Mouse (Mus musculus): ENCODE data around the gene Rsl1d1. TPM values are rescaled to one million over a fixed set of nuclear protein-coding genes. Genes with fewer than 3 reads are reported as not detected.

Rsl1d1 gene
- polyA plus RNA-seq, 1 experiment from 2014 or later: 212 TPM

Other genes starting within 250 kb of the Rsl1d1 start
- gene Snn, start 142.4 kb downstream of the Rsl1d1 start, polyA plus RNA-seq (2016; fragmentation: Nextera tagmentation; extraction: Ambion mirVana): 84.0 and 94.7 TPM in 2 replicates
- gene Litaf, start 137.2 kb downstream of the Rsl1d1 start, polyA plus RNA-seq (2016; fragmentation: Nextera tagmentation; extraction: Ambion mirVana): 88.8 and 127 TPM in 2 replicates
- gene Txndc11, start 68.7 kb downstream of the Rsl1d1 start, polyA plus RNA-seq (2016; fragmentation: Nextera tagmentation; extraction: Ambion mirVana): 28.4 and 28.7 TPM in 2 replicates
- 85.7 and 89.3 TPM in 2 replicates for gene Zc3h7a, start 26.9 kb downstream of the Rsl1d1 start, polyA plus RNA-seq (2016; fragmentation: Nextera tagmentation; extraction: Ambion mirVana)
- gene Gspt1, start 51.0 kb upstream of the Rsl1d1 start, polyA plus RNA-seq (2016; fragmentation: Nextera tagmentation; extraction: Ambion mirVana): 70.6 and 83.2 TPM in 2 replicates
- gene Tnfrsf17, start 110.5 kb upstream of the Rsl1d1 start, polyA plus RNA-seq (2016; fragmentation: Nextera tagmentation; extraction: Ambion mirVana): not detected in 2 replicates
- gene Snx29, start 119.6 kb upstream of the Rsl1d1 start, polyA plus RNA-seq (2016; fragmentation: Nextera tagmentation; extraction: Ambion mirVana): 11.5 and 14.9 TPM in 2 replicates

Data from hindbrain, embryonic 10.5 days (tissue).